ENCODE assay signal across 19 mouse cellular contexts in the genomic region with DNA sequence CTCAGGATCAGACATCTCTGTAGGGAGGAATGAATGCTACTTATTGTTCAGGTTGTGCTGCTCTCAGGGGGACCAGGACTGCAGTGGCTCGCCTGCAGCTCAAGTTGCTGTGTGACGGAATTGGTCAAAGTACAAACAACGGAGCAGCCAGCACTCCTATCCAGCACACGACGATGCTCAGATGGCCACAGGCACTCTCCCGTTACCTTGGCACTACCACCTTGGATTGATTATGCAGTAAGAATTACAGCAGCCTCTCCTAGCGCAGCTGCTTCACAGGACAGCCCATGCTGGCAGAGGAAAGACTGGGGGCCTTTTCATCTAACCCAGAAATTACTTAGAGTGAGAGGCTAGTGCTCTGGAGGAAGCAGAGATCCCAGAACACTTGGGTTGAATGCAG.
DNase-seq lines count a peak whose midpoint lies in the region; ATAC-seq and TF ChIP-seq lines count a peak whose summit lies in the region.
"Had no signal": no experiment of that assay in that cellular context is flagged by ENCODE, and none has a peak within 500 bp of the region (broad histone marks: within the 10 kb centered on the region; RNA-seq: fewer than 3 reads in every experiment).

No protein-coding gene starts in this region.

- H3K9ac ChIP-seq in embryonic facial prominence, embryonic 11.5 days (replicated peaks; ENCODE audit: low read length), result no peak overlapping the region
- H3K9ac ChIP-seq in limb, embryonic 12.5 days (replicated peaks), result no peak overlapping the region
- no peak overlapping the region for H3K9ac ChIP-seq in forebrain, postnatal 0 days
- H3K9ac ChIP-seq: forebrain, embryonic 13.5 days; hindbrain, embryonic 14.5 days had no signal

- no peaks in the 10 kb centered on the region; the same call in 1 of the 2 replicates for H3K4me1 ChIP-seq in embryonic facial prominence, embryonic 11.5 days (ENCODE audit: control insufficient read depth, insufficient read depth, low read length)
- H3K4me1 ChIP-seq in limb, embryonic 12.5 days (replicated peaks), result peaks cover 25% of the 10 kb centered on the region
- H3K4me1 ChIP-seq in forebrain, postnatal 0 days (ENCODE audit: insufficient read depth), result no peaks in the 10 kb centered on the region

- no peaks in the 10 kb centered on the region for H3K9me3 ChIP-seq in embryonic facial prominence, embryonic 11.5 days (replicated peaks; ENCODE audit: control insufficient read depth, low read length)
- no peaks in the 10 kb centered on the region for H3K9me3 ChIP-seq in limb, embryonic 12.5 days
- no peaks in the 10 kb centered on the region for H3K9me3 ChIP-seq in forebrain, postnatal 0 days (ENCODE audit: low read length)
- H3K9me3 ChIP-seq: forebrain, embryonic 13.5 days; heart, embryonic 10.5 days had no signal

- no peaks in the 10 kb centered on the region for H3K36me3 ChIP-seq in embryonic facial prominence, embryonic 11.5 days (replicated peaks; ENCODE audit: control insufficient read depth, insufficient read depth, low read depth, low read length)
- H3K36me3 ChIP-seq in limb, embryonic 12.5 days, result no peaks in the 10 kb centered on the region
- no peaks in the 10 kb centered on the region for H3K36me3 ChIP-seq in forebrain, postnatal 0 days (ENCODE audit: insufficient read depth)
- H3K36me3 ChIP-seq: heart, embryonic 10.5 days had no signal

- H3K4me2 ChIP-seq in embryonic facial prominence, embryonic 11.5 days (ENCODE audit: low read depth, low read length), result no peak overlapping the region
- peak overlapping the region; percentile 21; the same call in 1 of the 2 replicates for H3K4me2 ChIP-seq in limb, embryonic 12.5 days
- H3K4me2 ChIP-seq in forebrain, postnatal 0 days (ENCODE audit: low read depth), result no peak overlapping the region
- H3K4me2 ChIP-seq: forebrain, embryonic 13.5 days; hindbrain, embryonic 14.5 days had no signal

- no peak for ATAC-seq in embryonic facial prominence, embryonic 11.5 days (replicated peaks; ENCODE audit: insufficient number of reproducible peaks, low FRiP score, low TSS enrichment, low read depth)
- ATAC-seq in limb, embryonic 12.5 days (ENCODE audit: insufficient number of reproducible peaks, insufficient read depth, low FRiP score, low TSS enrichment, low read depth), result no peak
- no peak for ATAC-seq in forebrain, postnatal 0 days
- ATAC-seq: forebrain, embryonic 13.5 days; intestine, embryonic 16.5 days had no signal

- no peaks in the 10 kb centered on the region for H3K27me3 ChIP-seq in embryonic facial prominence, embryonic 11.5 days (ENCODE audit: control insufficient read depth, insufficient read depth, low read length)
- H3K27me3 ChIP-seq in limb, embryonic 12.5 days, result no peaks in the 10 kb centered on the region; the same call in 1 of the 2 replicates
- no peaks in the 10 kb centered on the region for H3K27me3 ChIP-seq in forebrain, postnatal 0 days (ENCODE audit: insufficient read depth, low read length)
- H3K27me3 ChIP-seq: forebrain, embryonic 13.5 days had no signal

- peak; percentile 48 for DNase-seq in gastrocnemius, adult 18-20 months (ENCODE audit: low spot score)
- no peak for DNase-seq in gastrocnemius, postnatal 4 days (ENCODE audit: low spot score in 2 of 2)
- DNase-seq in embryo, embryonic 10.5 days (ENCODE audit: low spot score), result peak; percentile 31
- peak; percentile 63 for DNase-seq in embryonic facial prominence, embryonic 11.5 days (ENCODE audit: low spot score)
- DNase-seq in forebrain, postnatal 0 days, result no peak
- no peak for DNase-seq in testis, postnatal 10 days (ENCODE audit: low spot score)
- no peak for DNase-seq in layer of hippocampus, adult 18-20 months (ENCODE audit: low spot score in 2 of 2)
- DNase-seq: adrenal gland, postnatal 10 days; cerebellum, adult 11 months; cerebellum, adult 8-10 months; cerebellum, postnatal 14 days; gastrocnemius, postnatal 14 days; heart, adult 18-20 months; heart, postnatal 10 days had no signal

- H3K4me3 ChIP-seq in embryonic facial prominence, embryonic 11.5 days (ENCODE audit: low read depth, low read length), result no peak overlapping the region
- H3K4me3 ChIP-seq in limb, embryonic 12.5 days (replicated peaks), result no peak overlapping the region
- H3K4me3 ChIP-seq in forebrain, postnatal 0 days (ENCODE audit: low read depth, low read length), result no peak overlapping the region
- H3K4me3 ChIP-seq: forebrain, embryonic 13.5 days; heart, embryonic 10.5 days had no signal

- no peak for TF ChIP-seq CTCF in forebrain, postnatal 0 days (IDR thresholded peaks at IDR 0.05; ENCODE audit: low read depth)

- no peak overlapping the region for H3K27ac ChIP-seq in embryonic facial prominence, embryonic 11.5 days (replicated peaks; ENCODE audit: low read depth, low read length)
- peak overlapping the region; percentile 35; the same call in 1 of the 2 replicates for H3K27ac ChIP-seq in limb, embryonic 12.5 days
- H3K27ac ChIP-seq in forebrain, postnatal 0 days (ENCODE audit: low read depth, low read length), result no peak overlapping the region
- H3K27ac ChIP-seq: forebrain, embryonic 13.5 days; heart, embryonic 10.5 days; hindbrain, embryonic 14.5 days had no signal

- WGBS in embryonic facial prominence, embryonic 11.5 days, result 20% methylated on average over 7 of the region's 7 CpGs
- 12% methylated on average over 7 of the region's 7 CpGs for WGBS in limb, embryonic 12.5 days
- WGBS in forebrain, postnatal 0 days, result 44% methylated on average over 7 of the region's 7 CpGs

Comparison
In these comparisons a context has a peak if more than half of its experiments do, and no peak if none do; other contexts are left out.
1. DNase-seq: peak in gastrocnemius, adult 18-20 months (single experiment), embryo, embryonic 10.5 days (single experiment) and embryonic facial prominence, embryonic 11.5 days (single experiment); none in gastrocnemius, postnatal 4 days (0 of 2), forebrain, postnatal 0 days (single experiment), testis, postnatal 10 days (single experiment) and layer of hippocampus, adult 18-20 months (0 of 2).